Mouse (Mus musculus): ENCODE results near the gene Ncoa7. TPM values are rescaled to one million over a fixed set of nuclear protein-coding genes. Genes with fewer than 3 reads are reported as not detected.

Gene Ncoa7
- polyA plus RNA-seq, 1 experiment: 47.2 TPM

DNA sequence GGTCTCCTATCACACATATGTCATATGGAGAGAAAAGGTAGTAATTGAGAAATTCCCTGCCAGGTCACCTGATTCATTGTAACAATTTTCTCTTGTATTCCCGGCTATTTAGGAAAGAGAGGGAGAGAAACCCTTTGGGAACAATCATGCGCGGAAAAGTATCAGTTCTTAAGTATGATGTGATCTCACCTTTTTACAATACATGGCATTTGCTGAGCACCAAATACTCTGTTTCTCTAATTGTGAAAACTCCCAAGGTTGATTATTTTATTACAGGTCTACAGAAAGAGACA lies 184.3 kb downstream of the Ncoa7 start:
- TF ChIP-seq POLR2A (IDR thresholded peaks at IDR 0.05; ENCODE audit: extremely low read depth, insufficient read depth, low read length) (no peak), CTCF (IDR thresholded peaks at IDR 0.05; ENCODE audit: extremely low read depth, insufficient read depth, low read length) (no peak)
- Histone ChIP-seq H3K4me3 (ENCODE audit: insufficient read depth, low read length) (peak overlapping the region; percentile 61; the same call in 1 of the 2 replicates), H3K27ac (ENCODE audit: insufficient read depth, low read length) (no peak overlapping the region), H3K4me1 (ENCODE audit: control insufficient read depth, insufficient read depth, low read length) (no peaks in the 10 kb centered on the region; the same call in 1 of the 2 replicates)

DNA sequence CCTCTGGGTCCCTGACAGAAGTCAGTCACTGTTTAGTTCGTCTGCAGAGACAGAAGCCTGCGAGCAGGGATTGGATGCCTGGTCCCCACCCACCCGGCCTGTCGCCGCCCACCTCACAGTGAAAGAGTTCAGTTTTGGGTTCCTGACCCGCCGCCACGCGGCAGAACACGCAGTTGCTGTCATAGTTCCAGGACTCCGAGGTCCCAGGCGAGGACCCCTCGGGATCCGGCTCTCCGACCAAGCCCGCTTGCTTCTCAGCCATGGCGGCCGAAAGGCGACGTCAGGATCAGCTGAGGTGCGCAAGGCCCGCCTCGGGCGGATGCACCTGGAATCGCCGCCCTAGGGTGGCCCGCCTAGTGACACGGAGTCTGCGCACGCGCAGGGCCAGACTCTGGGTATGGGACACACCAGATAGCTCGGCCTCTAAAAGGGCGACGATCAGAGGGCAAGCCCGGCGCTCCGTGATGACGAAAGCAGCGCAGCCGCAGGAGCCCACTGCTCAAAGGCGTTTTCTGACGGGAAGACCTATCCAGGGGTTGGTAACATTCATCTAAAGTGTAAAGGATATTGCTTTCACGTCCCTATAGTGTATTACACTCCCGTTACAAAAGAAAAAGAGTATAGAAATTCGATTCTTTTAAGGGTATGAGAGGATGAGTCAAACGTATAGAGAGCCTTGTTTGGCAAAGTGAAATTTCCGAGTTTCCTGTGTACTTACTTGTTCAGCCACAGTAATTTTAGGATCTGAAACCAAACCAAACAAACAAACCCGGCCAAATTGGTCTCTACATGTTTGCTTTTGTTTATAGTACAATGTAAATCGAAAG lies 184.8 kb downstream of the Ncoa7 start:
- H3K4me1 ChIP-seq (ENCODE audit: control insufficient read depth, insufficient read depth, low read length): no peaks in the 10 kb centered on the region; the same call in 1 of the 2 replicates
- peak; percentile 78 for TF ChIP-seq POLR2A (IDR thresholded peaks at IDR 0.05; ENCODE audit: extremely low read depth, insufficient read depth, low read length)
- TF ChIP-seq CTCF (IDR thresholded peaks at IDR 0.05; ENCODE audit: extremely low read depth, insufficient read depth, low read length): no peak
- peak overlapping the region; percentile 49 for H3K27ac ChIP-seq (ENCODE audit: insufficient read depth, low read length)
- H3K4me3 ChIP-seq (ENCODE audit: insufficient read depth, low read length): peak overlapping the region; percentile 61

DNA sequence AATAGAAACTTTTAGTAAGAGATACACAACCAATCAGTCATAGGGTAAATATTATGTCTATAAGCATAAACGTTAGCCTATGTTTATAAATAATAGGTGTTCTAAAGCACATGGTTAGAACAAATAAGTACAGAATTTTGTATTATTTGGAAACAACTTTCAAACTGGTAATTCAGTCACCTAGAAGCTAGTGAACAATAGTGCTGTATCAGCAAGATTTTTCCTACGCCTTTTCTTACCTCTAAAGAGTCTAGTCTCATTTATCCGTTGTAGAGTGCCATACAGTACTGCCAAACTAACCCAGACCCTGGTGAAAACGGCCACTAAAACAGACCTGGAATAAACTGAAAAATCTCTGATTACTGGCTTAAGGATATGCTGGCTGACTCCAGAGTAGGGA lies 190.1 kb downstream of the Ncoa7 start:
- Histone ChIP-seq H3K4me1 (ENCODE audit: control insufficient read depth, insufficient read depth, low read length) (no peaks in the 10 kb centered on the region; the same call in 1 of the 2 replicates), H3K4me3 (ENCODE audit: insufficient read depth, low read length) (no peak overlapping the region), H3K27ac (ENCODE audit: insufficient read depth, low read length) (no peak overlapping the region)
- TF ChIP-seq POLR2A (IDR thresholded peaks at IDR 0.05; ENCODE audit: extremely low read depth, insufficient read depth, low read length) (no peak), CTCF (IDR thresholded peaks at IDR 0.05; ENCODE audit: extremely low read depth, insufficient read depth, low read length) (no peak)

DNA sequence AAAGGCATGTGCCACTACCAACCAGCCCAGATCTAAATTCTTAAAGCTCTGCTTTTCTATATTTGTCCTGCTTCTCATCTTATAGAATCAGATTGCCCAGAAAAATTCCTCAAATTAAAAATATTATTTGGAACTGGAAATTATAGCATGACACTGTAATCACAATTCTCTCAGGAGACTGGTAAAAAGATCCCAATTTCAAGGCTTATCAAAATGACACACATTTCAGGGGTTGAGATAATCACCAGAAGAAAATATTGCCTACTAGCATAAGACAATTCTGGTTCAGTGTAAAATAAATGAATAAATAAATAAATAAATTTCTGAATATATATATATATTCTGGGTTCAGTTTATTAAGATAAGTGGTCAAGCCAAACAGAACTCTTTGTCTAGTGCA lies 193.5 kb downstream of the Ncoa7 start:
- TF ChIP-seq CTCF (IDR thresholded peaks at IDR 0.05; ENCODE audit: extremely low read depth, insufficient read depth, low read length) (no peak), POLR2A (IDR thresholded peaks at IDR 0.05; ENCODE audit: extremely low read depth, insufficient read depth, low read length) (no peak)
- Histone ChIP-seq H3K4me3 (ENCODE audit: insufficient read depth, low read length) (no peak overlapping the region), H3K27ac (ENCODE audit: insufficient read depth, low read length) (no peak overlapping the region), H3K4me1 (ENCODE audit: control insufficient read depth, insufficient read depth, low read length) (no peaks in the 10 kb centered on the region)

DNA sequence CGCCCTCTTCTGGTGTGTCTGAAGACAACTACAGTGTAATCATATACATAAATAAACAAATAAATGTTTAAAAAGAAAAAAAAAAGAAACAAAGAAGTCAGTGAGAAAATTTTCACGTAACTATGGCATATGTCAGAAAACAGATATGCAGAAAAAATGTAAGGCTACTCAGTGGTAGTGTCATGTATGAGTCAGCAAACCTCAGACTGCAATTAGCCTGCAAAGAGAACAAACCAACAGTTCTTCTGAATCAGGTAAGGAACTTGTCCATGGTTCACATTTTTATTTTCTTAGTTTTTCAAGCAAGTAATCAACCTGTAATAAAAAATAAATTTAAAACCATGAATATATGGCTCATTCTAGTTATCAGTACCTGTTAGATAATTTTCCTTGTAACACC lies 195.0 kb downstream of the Ncoa7 start:
- no peak for TF ChIP-seq POLR2A (IDR thresholded peaks at IDR 0.05; ENCODE audit: extremely low read depth, insufficient read depth, low read length)
- TF ChIP-seq CTCF (IDR thresholded peaks at IDR 0.05; ENCODE audit: extremely low read depth, insufficient read depth, low read length): no peak
- Histone ChIP-seq H3K4me3 (ENCODE audit: insufficient read depth, low read length) (no peak overlapping the region), H3K27ac (ENCODE audit: insufficient read depth, low read length) (no peak overlapping the region), H3K4me1 (ENCODE audit: control insufficient read depth, insufficient read depth, low read length) (no peaks in the 10 kb centered on the region)

DNA sequence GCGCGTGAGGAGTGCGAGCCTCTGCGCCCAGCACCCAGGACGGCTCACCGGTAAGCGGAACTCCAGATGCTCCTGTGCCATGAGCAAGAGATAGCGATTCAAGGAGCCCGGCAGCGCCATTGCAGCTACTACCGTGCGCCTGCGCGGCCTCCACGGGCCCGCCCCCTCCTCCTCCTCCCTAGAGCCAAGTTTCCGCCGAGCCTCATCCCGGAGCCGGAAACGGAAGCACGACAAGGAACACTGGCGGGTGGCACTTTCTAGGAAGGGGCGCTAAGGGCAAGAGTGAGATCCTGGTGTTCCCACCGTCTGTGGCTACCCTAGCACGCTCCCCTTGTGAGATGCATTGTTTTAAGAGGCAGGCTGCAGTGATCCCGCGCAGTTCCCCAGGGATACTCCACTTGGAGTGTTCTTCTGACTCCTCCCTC lies 202.6 kb downstream of the Ncoa7 start, which contains the start of gene Trmt11:
TSS of gene Trmt11 (minus strand) at position 208 of the 425 bp plus-strand sequence.
- TF ChIP-seq CTCF (IDR thresholded peaks at IDR 0.05; ENCODE audit: extremely low read depth, insufficient read depth, low read length) (no peak), POLR2A (IDR thresholded peaks at IDR 0.05; ENCODE audit: extremely low read depth, insufficient read depth, low read length) (peak; percentile 85)
- Histone ChIP-seq H3K4me3 (ENCODE audit: insufficient read depth, low read length) (peak within 1 kb of the TSS; percentile 86), H3K4me1 (ENCODE audit: control insufficient read depth, insufficient read depth, low read length) (0 out of 2 replicates have a peak, but pooled peaks cover 1% of the 10 kb centered on the region), H3K27ac (ENCODE audit: insufficient read depth, low read length) (peak within 1 kb of the TSS; percentile 7; the same call in 1 of the 2 replicates)

DNA sequence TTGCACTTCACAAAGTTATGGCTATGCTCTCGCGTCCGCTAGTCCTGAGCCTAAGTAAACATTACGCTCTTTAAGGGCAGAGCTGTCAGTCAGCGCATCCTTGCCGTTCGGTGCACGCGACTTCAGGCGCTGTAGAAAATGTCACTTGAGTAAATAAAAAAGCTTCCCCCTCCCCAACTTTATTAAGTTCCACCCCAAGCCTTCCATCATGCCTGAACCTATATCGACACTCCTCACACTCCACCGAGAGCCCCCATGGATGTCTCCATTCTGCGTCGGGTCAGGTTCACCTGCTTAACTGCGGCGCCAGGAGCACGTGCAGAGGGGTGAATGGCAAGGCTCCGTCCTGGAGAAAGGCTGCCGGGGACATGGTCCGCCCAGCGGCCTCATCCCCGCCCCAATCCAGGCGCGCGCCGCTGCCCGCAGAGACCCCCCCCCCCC lies 203.0 kb downstream of the Ncoa7 start:
- no peak for TF ChIP-seq CTCF (IDR thresholded peaks at IDR 0.05; ENCODE audit: extremely low read depth, insufficient read depth, low read length)
- no peak for TF ChIP-seq POLR2A (IDR thresholded peaks at IDR 0.05; ENCODE audit: extremely low read depth, insufficient read depth, low read length)
- 0 out of 2 replicates have a peak, but pooled peaks cover 1% of the 10 kb centered on the region for H3K4me1 ChIP-seq (ENCODE audit: control insufficient read depth, insufficient read depth, low read length)
- H3K4me3 ChIP-seq (ENCODE audit: insufficient read depth, low read length): peak overlapping the region; percentile 86
- H3K27ac ChIP-seq (ENCODE audit: insufficient read depth, low read length): no peak overlapping the region

DNA sequence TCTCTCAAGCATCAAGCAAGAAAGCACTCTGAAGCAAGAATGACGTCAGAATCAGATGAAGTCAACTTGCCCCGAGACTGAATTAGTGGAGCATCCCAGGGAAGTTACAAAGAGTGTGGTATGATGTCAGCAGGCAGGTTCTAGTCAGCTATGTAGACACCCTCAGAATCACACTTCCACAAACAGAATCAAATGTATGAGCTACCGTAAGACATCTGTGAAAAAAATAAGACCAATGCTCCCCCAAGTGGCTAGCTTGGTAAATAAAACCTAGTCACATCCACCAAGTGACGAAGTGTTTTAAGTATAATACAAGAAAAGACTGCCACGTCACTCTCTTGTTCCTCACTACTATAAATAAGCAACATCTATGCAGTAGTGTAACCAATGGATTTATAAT lies 216.1 kb downstream of the Ncoa7 start:
- Histone ChIP-seq H3K4me1 (ENCODE audit: control insufficient read depth, insufficient read depth, low read length) (no peaks in the 10 kb centered on the region; the same call in 1 of the 2 replicates), H3K27ac (ENCODE audit: insufficient read depth, low read length) (no peak overlapping the region), H3K4me3 (ENCODE audit: insufficient read depth, low read length) (no peak overlapping the region)
- no peak for TF ChIP-seq CTCF (IDR thresholded peaks at IDR 0.05; ENCODE audit: extremely low read depth, insufficient read depth, low read length)
- TF ChIP-seq POLR2A (IDR thresholded peaks at IDR 0.05; ENCODE audit: extremely low read depth, insufficient read depth, low read length): no peak

DNA sequence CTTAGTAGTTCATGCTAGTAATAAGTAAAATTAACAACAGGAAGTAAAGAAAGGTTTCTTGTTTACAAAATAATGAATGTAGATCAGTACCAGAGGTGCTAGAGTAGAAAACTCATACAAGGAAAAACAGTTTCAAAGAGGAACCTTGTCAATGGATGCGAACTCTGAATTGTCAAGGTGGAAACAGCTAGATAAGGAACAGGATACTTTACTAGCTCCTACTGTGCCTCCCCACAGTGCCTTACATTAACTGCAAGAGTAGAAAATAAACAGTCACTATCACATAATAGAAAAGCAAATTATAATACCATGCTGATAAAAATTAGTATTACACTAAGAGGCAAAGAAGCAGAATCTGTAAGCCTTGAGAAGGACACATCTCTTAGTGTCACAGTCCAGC lies 217.4 kb downstream of the Ncoa7 start:
- Histone ChIP-seq H3K4me3 (ENCODE audit: insufficient read depth, low read length) (no peak overlapping the region), H3K27ac (ENCODE audit: insufficient read depth, low read length) (no peak overlapping the region), H3K4me1 (ENCODE audit: control insufficient read depth, insufficient read depth, low read length) (no peaks in the 10 kb centered on the region; the same call in 1 of the 2 replicates)
- no peak for TF ChIP-seq CTCF (IDR thresholded peaks at IDR 0.05; ENCODE audit: extremely low read depth, insufficient read depth, low read length)

Other genes starting within 250 kb of the Ncoa7 start
- gene Trmt11, start 202.6 kb downstream of the Ncoa7 start, polyA plus RNA-seq (2012; rRNA removed): 4.7 and 5.1 TPM in 2 replicates
- gene Hint3, start 173.7 kb downstream of the Ncoa7 start, polyA plus RNA-seq (2012; rRNA removed): 20.2 and 20.4 TPM in 2 replicates
- 5.6 and 6.7 TPM in 2 replicates for gene Hey2, start 39.5 kb upstream of the Ncoa7 start, polyA plus RNA-seq (2012; rRNA removed)